Mouse (Mus musculus) left cerebral cortex, postnatal 14 days (tissue): Measurements from ENCODE around the gene Rab33b. TPM values are rescaled to one million over a fixed set of nuclear protein-coding genes. Genes with fewer than 3 reads are reported as not detected.
"Not testable (repeated sequence)": the region's sequence is repeated elsewhere in the genome, so short reads cannot be mapped to it uniquely, and the experiment has no call there.

Experiments used
- DNase-seq, 2 experiments: peaks; one replicate each; pipeline ENCODE4 v3.0.0; 2021 to 2022; ENCODE audit warnings: low spot score in 2 of 2, mixed read lengths in 1 of 2
- intact Hi-C: fragments of 180-260 bp; cut with DNase I; formaldehyde crosslinking; loops from one replicate; pipeline ENCODE4 v1.15.1; 2025
- long read RNA-seq, 2 experiments: library from polyadenylated mRNA; stranded (forward); transcript quantifications; one replicate each; pipeline ENCODE4 v2.0.0; 2021
- total RNA-seq, 2 experiments: library from RNA; stranded (reverse); gene quantifications; 2 replicates each; pipeline ENCODE4 v1.2.3; 2021

Gene Rab33b
- 10 to 100 TPM; 21.1 to 21.7 TPM for total RNA-seq
- long read RNA-seq, experiment 1, transcript Rab33b-201 (2 exons, 3,492 nt), result major isoform, 42 of 45 reads
- long read RNA-seq, experiment 1, partial matches to known transcripts, result 0 of 45 reads
- long read RNA-seq, experiment 1, other reads (novel, unspliced or antisense), result 2 of 45 reads
- long read RNA-seq, experiment 2, transcript Rab33b-201 (2 exons, 3,492 nt), result major isoform, 38 of 40 reads
- long read RNA-seq, experiment 2, partial matches to known transcripts, result 0 of 40 reads
- long read RNA-seq, experiment 2, other reads (novel, unspliced or antisense), result 2 of 40 reads

- intact Hi-C loops, result loop anchor here (5.0 kb wide), 2 partner anchors 78 to 758 kb away; partner anchors contain the start of gene Setd7
- DNase-seq, result peak; percentile 97 to 98
Measured at GRCm38 (mm10) chr3:51483741-51484359, at the start of gene Rab33b. Gene Rab33b, plus strand, starts transcription at chr3:51483920.

GRCm38 (mm10) chr3:51434364-51434763 is 49.4 kb upstream of the Rab33b start:
- DNase-seq, intact Hi-C loops: not testable (repeated sequence)

- no peak for DNase-seq
- intact Hi-C loops, result no loop called here
Measured at GRCm38 (mm10) chr3:51434871-51435595, 48.7 kb upstream of the Rab33b start.

- DNase-seq, result no peak
- intact Hi-C loops, result no loop called here
Measured at GRCm38 (mm10) chr3:51468530-51468929, 15.2 kb upstream of the Rab33b start.

GRCm38 (mm10) chr3:51475706-51476105 is 8.0 kb upstream of the Rab33b start:
- intact Hi-C loops, result no loop called here

GRCm38 (mm10) chr3:51479893-51480292 is 3.8 kb upstream of the Rab33b start:
- no peak for DNase-seq
- intact Hi-C loops, result loop anchor here (5.0 kb wide), 2 partner anchors 82 to 762 kb away; partner anchors contain the start of gene Setd7

More at GRCm38 (mm10) chr3:51475706-51476105, 8.0 kb upstream of the Rab33b start:
- DNase-seq, result no peak

- peak; percentile 64 to 72 for DNase-seq
- intact Hi-C loops, result loop anchor here (5.0 kb wide), 2 partner anchors 81 to 761 kb away; partner anchors contain the start of gene Setd7
Measured at GRCm38 (mm10) chr3:51481059-51481458, 2.7 kb upstream of the Rab33b start.

GRCm38 (mm10) chr3:51481881-51482280 is 1.8 kb upstream of the Rab33b start:
- intact Hi-C loops, result loop anchor here (5.0 kb wide), 2 partner anchors 80 to 760 kb away; partner anchors contain the start of gene Setd7
- no peak for DNase-seq

- intact Hi-C loops, result loop anchor here (5.0 kb wide), 2 partner anchors 80 to 760 kb away; partner anchors contain the start of gene Setd7
- DNase-seq, result no peak
Measured at GRCm38 (mm10) chr3:51482781-51483180, 939 bp upstream of the Rab33b start.

GRCm38 (mm10) chr3:51484370-51484769 is 650 bp downstream of the Rab33b start:
- DNase-seq, result no peak
- intact Hi-C loops, result loop anchor here (5.0 kb wide), 2 partner anchors 78 to 758 kb away; partner anchors contain the start of gene Setd7

- no peak for DNase-seq
- intact Hi-C loops, result no loop called here
Measured at GRCm38 (mm10) chr3:51485347-51485746, 1.6 kb downstream of the Rab33b start.

- DNase-seq, result no peak
- intact Hi-C loops, result no loop called here
Measured at GRCm38 (mm10) chr3:51486491-51487195, 2.9 kb downstream of the Rab33b start.

GRCm38 (mm10) chr3:51490088-51490753 is 6.5 kb downstream of the Rab33b start:
- intact Hi-C loops, result no loop called here

GRCm38 (mm10) chr3:51493272-51493838 is 9.6 kb downstream of the Rab33b start:
- intact Hi-C loops, result no loop called here

More at GRCm38 (mm10) chr3:51490088-51490753, 6.5 kb downstream of the Rab33b start:
- DNase-seq, result no peak

GRCm38 (mm10) chr3:51494466-51494865 is 10.7 kb downstream of the Rab33b start:
- intact Hi-C loops, result no loop called here
- DNase-seq, result no peak

More at GRCm38 (mm10) chr3:51493272-51493838, 9.6 kb downstream of the Rab33b start:
- no peak for DNase-seq

- no peak for DNase-seq
- intact Hi-C loops, result no loop called here
Measured at GRCm38 (mm10) chr3:51495646-51496045, 11.9 kb downstream of the Rab33b start.

- intact Hi-C loops, result no loop called here
- no peak for DNase-seq
Measured at GRCm38 (mm10) chr3:51497978-51498377, 14.3 kb downstream of the Rab33b start.

GRCm38 (mm10) chr3:51498659-51499058 is 14.9 kb downstream of the Rab33b start:
- DNase-seq, result no peak
- intact Hi-C loops, result no loop called here
